Mouse (Mus musculus) frontal cortex, postnatal 36 days (tissue): ENCODE measurements around the gene Runx2.

Experiments used
- DNase-seq, 2 experiments: peaks; one replicate each; pipeline ENCODE4 v3.0.0; 2022; ENCODE audit warnings: low spot score in 2 of 2

The Runx2 gene

GRCm38 (mm10) chr17:44592067-44592736 lies 222.4 kb downstream of the Runx2 start:
- DNase-seq, result no peak

- no peak for DNase-seq
Observed at GRCm38 (mm10) chr17:44588470-44588869, 226.1 kb downstream of the Runx2 start.

GRCm38 (mm10) chr17:44588020-44588419 lies 226.6 kb downstream of the Runx2 start:
- DNase-seq, result no peak

- DNase-seq, result no peak
Observed at GRCm38 (mm10) chr17:44586196-44586595, 228.4 kb downstream of the Runx2 start.

- no peak for DNase-seq
Observed at GRCm38 (mm10) chr17:44584781-44585180, 229.8 kb downstream of the Runx2 start.

- DNase-seq, result no peak
Observed at GRCm38 (mm10) chr17:44577791-44578190, 236.8 kb downstream of the Runx2 start.

GRCm38 (mm10) chr17:44570899-44571298 lies 243.7 kb downstream of the Runx2 start:
- DNase-seq, result no peak

GRCm38 (mm10) chr17:44569020-44569621 lies 245.5 kb downstream of the Runx2 start:
- no peak for DNase-seq

GRCm38 (mm10) chr17:44566992-44567391 lies 247.6 kb downstream of the Runx2 start:
- no peak for DNase-seq

GRCm38 (mm10) chr17:44565884-44566515 lies 248.6 kb downstream of the Runx2 start:
- no peak for DNase-seq

GRCm38 (mm10) chr17:44565311-44565831 lies 249.2 kb downstream of the Runx2 start:
- no peak for DNase-seq

- no peak for DNase-seq
Observed at GRCm38 (mm10) chr17:44564611-44565198, 249.9 kb downstream of the Runx2 start.

- DNase-seq, result no peak
Observed at GRCm38 (mm10) chr17:44560016-44560415, 254.6 kb downstream of the Runx2 start.

GRCm38 (mm10) chr17:44557199-44558111 lies 257.1 kb downstream of the Runx2 start:
- no peak for DNase-seq

GRCm38 (mm10) chr17:44554941-44555340 lies 259.7 kb downstream of the Runx2 start:
- no peak for DNase-seq

GRCm38 (mm10) chr17:44549551-44549950 lies 265.0 kb downstream of the Runx2 start:
- DNase-seq, result no peak

- DNase-seq, result no peak
Observed at GRCm38 (mm10) chr17:44547922-44548321, 266.7 kb downstream of the Runx2 start.

GRCm38 (mm10) chr17:44546801-44547200 lies 267.8 kb downstream of the Runx2 start:
- DNase-seq, result no peak

GRCm38 (mm10) chr17:44545141-44545813 lies 269.3 kb downstream of the Runx2 start:
- no peak for DNase-seq

GRCm38 (mm10) chr17:44542706-44543105 lies 271.9 kb downstream of the Runx2 start:
- DNase-seq, result no peak

- no peak for DNase-seq
Observed at GRCm38 (mm10) chr17:44540699-44541098, 273.9 kb downstream of the Runx2 start.
